Mouse (Mus musculus): ENCODE data around the gene Sphk2. TPM values are rescaled to one million over a fixed set of nuclear protein-coding genes. Genes with fewer than 3 reads are reported as not detected.

Sphk2 gene
- polyA plus RNA-seq, 1 experiment = 16.9 TPM

GRCm38 (mm10) chr7:45706721-45707241 lies 11.0 kb downstream of the Sphk2 start:
- Histone ChIP-seq H3K79me2 (ENCODE audit: control insufficient read depth, insufficient read depth) (no peaks in the 10 kb centered on the region), H3K79me3 (ENCODE audit: low read depth) (no peaks in the 10 kb centered on the region), H3K27me3 (ENCODE audit: control insufficient read depth, insufficient read depth, insufficient read length) (no peaks in the 10 kb centered on the region), H3K4me3 (ENCODE audit: insufficient read depth, poor library complexity, severe bottlenecking) (peak overlapping the region; percentile 37), H3K36me3 (ENCODE audit: control insufficient read depth, insufficient read depth) (no peaks in the 10 kb centered on the region), H3ac (ENCODE audit: control insufficient read depth, insufficient read length, low read depth) (peak overlapping the region; percentile 68)
- no peak for TF ChIP-seq USF1 (IDR thresholded peaks at IDR 0.05; ENCODE audit: low read depth)
- TF ChIP-seq CTCF (IDR thresholded peaks at IDR 0.05; ENCODE audit: control insufficient read depth, insufficient read depth, insufficient read length) = no peak
- no peak for TF ChIP-seq CEBPB (IDR thresholded peaks at IDR 0.05; ENCODE audit: low read depth)
- TF ChIP-seq FOSL1 (IDR thresholded peaks at IDR 0.05; ENCODE audit: insufficient read depth, low read length, poor library complexity, severe bottlenecking) = no peak
- no peak for TF ChIP-seq MYOD1 (IDR thresholded peaks at IDR 0.05; ENCODE audit: control insufficient read depth, insufficient read length, low read depth)
- no peak for TF ChIP-seq MAX (IDR thresholded peaks at IDR 0.05)
- no peak for TF ChIP-seq MYOG (IDR thresholded peaks at IDR 0.05; ENCODE audit: control insufficient read depth, extremely low read depth, insufficient read length)

DNA sequence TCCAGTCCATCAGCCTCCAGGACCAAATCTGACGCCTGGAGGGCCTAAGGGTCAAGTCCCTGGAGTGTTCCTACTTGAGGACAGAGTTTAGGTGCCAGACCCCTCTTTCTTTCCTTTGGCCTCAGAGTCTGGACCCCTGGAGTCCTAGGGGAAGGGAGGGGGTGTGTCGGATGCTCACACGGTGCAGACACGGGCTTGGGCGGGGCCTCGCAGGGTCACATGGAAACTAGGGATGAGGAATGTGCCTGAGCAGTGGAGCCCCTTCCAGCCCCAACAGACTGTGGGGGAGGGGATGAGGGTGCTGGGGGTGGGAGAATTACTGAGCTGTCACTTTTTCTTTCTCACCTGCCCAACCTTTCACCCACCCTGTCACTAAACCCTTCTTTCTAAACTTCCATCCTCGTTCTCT lies 11.9 kb downstream of the Sphk2 start:
- peak overlapping the region; percentile 37 for H3K4me3 ChIP-seq (ENCODE audit: insufficient read depth, poor library complexity, severe bottlenecking)
- no peaks in the 10 kb centered on the region for H3K36me3 ChIP-seq (ENCODE audit: control insufficient read depth, insufficient read depth)
- no peaks in the 10 kb centered on the region for H3K79me3 ChIP-seq (ENCODE audit: low read depth)
- H3ac ChIP-seq (ENCODE audit: control insufficient read depth, insufficient read length, low read depth) = no peak overlapping the region
- H3K27me3 ChIP-seq (ENCODE audit: control insufficient read depth, insufficient read depth, insufficient read length) = no peaks in the 10 kb centered on the region
- no peaks in the 10 kb centered on the region for H3K79me2 ChIP-seq (ENCODE audit: control insufficient read depth, insufficient read depth)
- TF ChIP-seq USF1 (IDR thresholded peaks at IDR 0.05; ENCODE audit: low read depth) = no peak
- no peak for TF ChIP-seq MAX (IDR thresholded peaks at IDR 0.05)
- no peak for TF ChIP-seq MYOD1 (IDR thresholded peaks at IDR 0.05; ENCODE audit: control insufficient read depth, insufficient read length, low read depth)
- no peak for TF ChIP-seq FOSL1 (IDR thresholded peaks at IDR 0.05; ENCODE audit: insufficient read depth, low read length, poor library complexity, severe bottlenecking)
- no peak for TF ChIP-seq MYOG (IDR thresholded peaks at IDR 0.05; ENCODE audit: control insufficient read depth, extremely low read depth, insufficient read length)
- no peak for TF ChIP-seq CTCF (IDR thresholded peaks at IDR 0.05; ENCODE audit: control insufficient read depth, insufficient read depth, insufficient read length)
- no peak for TF ChIP-seq CEBPB (IDR thresholded peaks at IDR 0.05; ENCODE audit: low read depth)

GRCm38 (mm10) chr7:45705443-45705864 lies 12.3 kb downstream of the Sphk2 start:
- peaks cover 2% of the 10 kb centered on the region for H3K27me3 ChIP-seq (ENCODE audit: control insufficient read depth, insufficient read depth, insufficient read length)
- TF ChIP-seq FOSL1 (IDR thresholded peaks at IDR 0.05; ENCODE audit: insufficient read depth, low read length, poor library complexity, severe bottlenecking) (no peak), CTCF (IDR thresholded peaks at IDR 0.05; ENCODE audit: control insufficient read depth, insufficient read depth, insufficient read length) (no peak), MYOD1 (IDR thresholded peaks at IDR 0.05; ENCODE audit: control insufficient read depth, insufficient read length, low read depth) (no peak), USF1 (IDR thresholded peaks at IDR 0.05; ENCODE audit: low read depth) (no peak), MAX (IDR thresholded peaks at IDR 0.05) (no peak), CEBPB (IDR thresholded peaks at IDR 0.05; ENCODE audit: low read depth) (no peak), MYOG (IDR thresholded peaks at IDR 0.05; ENCODE audit: control insufficient read depth, extremely low read depth, insufficient read length) (no peak)
- peak overlapping the region; percentile 40 for H3ac ChIP-seq (ENCODE audit: control insufficient read depth, insufficient read length, low read depth)
- H3K79me2 ChIP-seq (ENCODE audit: control insufficient read depth, insufficient read depth) = no peaks in the 10 kb centered on the region
- no peaks in the 10 kb centered on the region for H3K36me3 ChIP-seq (ENCODE audit: control insufficient read depth, insufficient read depth)
- H3K79me3 ChIP-seq (ENCODE audit: low read depth) = no peaks in the 10 kb centered on the region
- peak overlapping the region; percentile 37 for H3K4me3 ChIP-seq (ENCODE audit: insufficient read depth, poor library complexity, severe bottlenecking)

DNA sequence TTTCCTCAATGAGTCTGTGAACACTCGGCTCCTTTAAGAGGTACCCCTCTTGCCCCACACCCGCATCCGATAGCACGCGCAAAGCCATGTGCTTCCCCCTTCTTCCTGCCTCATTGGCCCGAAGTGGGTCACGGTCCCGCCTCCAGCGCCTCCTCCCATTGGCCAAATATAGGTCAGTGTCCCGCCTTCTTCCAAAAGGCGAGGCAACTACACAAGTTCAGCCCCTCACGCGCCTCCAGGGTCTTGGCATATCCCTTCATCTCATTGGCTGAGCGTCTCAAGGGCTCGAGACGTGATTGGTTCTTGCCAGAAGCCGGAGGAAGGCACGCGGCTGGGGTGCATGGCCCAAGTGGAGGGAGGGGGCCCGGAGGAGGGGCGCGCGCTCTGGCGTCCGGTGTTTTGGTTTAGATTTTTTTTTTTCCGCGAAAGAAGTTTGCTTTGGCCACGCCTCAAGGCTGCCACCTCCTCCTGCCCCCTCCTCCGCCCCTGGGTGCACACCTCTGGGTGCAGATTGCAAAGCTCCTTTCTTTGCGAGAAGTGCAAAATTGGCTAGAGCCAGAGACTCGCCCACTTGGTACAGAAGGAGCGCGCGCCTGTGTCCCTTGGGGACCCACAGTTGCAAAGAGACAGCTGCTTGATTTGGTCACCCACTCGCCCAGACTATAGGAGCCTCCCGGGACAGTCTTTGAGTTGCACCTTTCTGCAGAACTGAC lies 12.9 kb downstream of the Sphk2 start, which contains the start of gene Dbp:
TSS of gene Dbp (plus strand) at position 359 of the 713 bp plus-strand sequence.
- H3K4me3 ChIP-seq (ENCODE audit: insufficient read depth, poor library complexity, severe bottlenecking) = peak within 1 kb of the TSS; percentile 37
- H3K27me3 ChIP-seq (ENCODE audit: control insufficient read depth, insufficient read depth, insufficient read length) = peaks cover 8% of the 10 kb centered on the region
- no peaks in the 10 kb centered on the region for H3K79me2 ChIP-seq (ENCODE audit: control insufficient read depth, insufficient read depth)
- H3K36me3 ChIP-seq (ENCODE audit: control insufficient read depth, insufficient read depth) = no peaks in the 10 kb centered on the region
- TF ChIP-seq CTCF (IDR thresholded peaks at IDR 0.05; ENCODE audit: control insufficient read depth, insufficient read depth, insufficient read length) = no peak
- peak; percentile 28 for TF ChIP-seq CEBPB (IDR thresholded peaks at IDR 0.05; ENCODE audit: low read depth)
- no peak for TF ChIP-seq MYOD1 (IDR thresholded peaks at IDR 0.05; ENCODE audit: control insufficient read depth, insufficient read length, low read depth)
- TF ChIP-seq USF1 (IDR thresholded peaks at IDR 0.05; ENCODE audit: low read depth) = peak; percentile 73
- TF ChIP-seq MAX (IDR thresholded peaks at IDR 0.05) = peak; percentile 63
- no peak for TF ChIP-seq FOSL1 (IDR thresholded peaks at IDR 0.05; ENCODE audit: insufficient read depth, low read length, poor library complexity, severe bottlenecking)
- peak within 1 kb of the TSS; percentile 40 for H3ac ChIP-seq (ENCODE audit: control insufficient read depth, insufficient read length, low read depth)
- no peaks in the 10 kb centered on the region for H3K79me3 ChIP-seq (ENCODE audit: low read depth)

GRCm38 (mm10) chr7:45704046-45704559 lies 13.7 kb downstream of the Sphk2 start:
- H3K79me3 ChIP-seq (ENCODE audit: low read depth) = no peaks in the 10 kb centered on the region
- H3K79me2 ChIP-seq (ENCODE audit: control insufficient read depth, insufficient read depth) = no peaks in the 10 kb centered on the region
- no peak overlapping the region for H3K4me3 ChIP-seq (ENCODE audit: insufficient read depth, poor library complexity, severe bottlenecking)
- H3K36me3 ChIP-seq (ENCODE audit: control insufficient read depth, insufficient read depth) = no peaks in the 10 kb centered on the region
- H3K27me3 ChIP-seq (ENCODE audit: control insufficient read depth, insufficient read depth, insufficient read length) = peaks cover 15% of the 10 kb centered on the region
- peak overlapping the region; percentile 35 for H3ac ChIP-seq (ENCODE audit: control insufficient read depth, insufficient read length, low read depth)
- no peak for TF ChIP-seq MYOG (IDR thresholded peaks at IDR 0.05; ENCODE audit: control insufficient read depth, extremely low read depth, insufficient read length)
- no peak for TF ChIP-seq CTCF (IDR thresholded peaks at IDR 0.05; ENCODE audit: control insufficient read depth, insufficient read depth, insufficient read length)
- no peak for TF ChIP-seq USF1 (IDR thresholded peaks at IDR 0.05; ENCODE audit: low read depth)
- TF ChIP-seq FOSL1 (IDR thresholded peaks at IDR 0.05; ENCODE audit: insufficient read depth, low read length, poor library complexity, severe bottlenecking) = no peak
- no peak for TF ChIP-seq CEBPB (IDR thresholded peaks at IDR 0.05; ENCODE audit: low read depth)
